Mouse (Mus musculus) E14TG2a.4 (cell line): ENCODE results near the gene Efcab7.

Experiments used
- H3K27me3 ChIP-seq: 2 replicates; pipeline ENCODE4 v1.6.1; 2014; ENCODE audit warnings: low read length, control low read depth; ENCODE audit not compliant: insufficient read depth
- H3K36me3 ChIP-seq: 2 replicates; pipeline ENCODE4 v1.6.1; 2014; ENCODE audit warnings: low read length, control low read depth; ENCODE audit not compliant: insufficient read depth
- H3K4me1 ChIP-seq: replicated peaks from 2 replicates; pipeline ENCODE4 v1.6.1; 2014; ENCODE audit warnings: low read depth, low read length, control low read depth
- H3K4me3 ChIP-seq: replicated peaks from 2 replicates; pipeline ENCODE4 v1.5.1; 2014; ENCODE audit warnings: mild to moderate bottlenecking, low read length
- H3K9me3 ChIP-seq: 2 replicates; pipeline ENCODE4 v1.6.1; 2014; ENCODE audit warnings: low read length, control low read depth
- CTCF ChIP-seq: conservative IDR thresholded peaks from 2 replicates; pipeline ENCODE4 v1.5.1; 2014; ENCODE audit warnings: low read length
- NANOG ChIP-seq: IDR thresholded peaks from 2 replicates; pipeline ENCODE4 v1.6.1; 2014; ENCODE audit warnings: borderline replicate concordance, low read length, mixed read lengths
- POU5F1 ChIP-seq: IDR thresholded peaks from 2 replicates; pipeline ENCODE4 v1.6.1; 2014; ENCODE audit warnings: low read length, borderline replicate concordance

The Efcab7 gene

DNA sequence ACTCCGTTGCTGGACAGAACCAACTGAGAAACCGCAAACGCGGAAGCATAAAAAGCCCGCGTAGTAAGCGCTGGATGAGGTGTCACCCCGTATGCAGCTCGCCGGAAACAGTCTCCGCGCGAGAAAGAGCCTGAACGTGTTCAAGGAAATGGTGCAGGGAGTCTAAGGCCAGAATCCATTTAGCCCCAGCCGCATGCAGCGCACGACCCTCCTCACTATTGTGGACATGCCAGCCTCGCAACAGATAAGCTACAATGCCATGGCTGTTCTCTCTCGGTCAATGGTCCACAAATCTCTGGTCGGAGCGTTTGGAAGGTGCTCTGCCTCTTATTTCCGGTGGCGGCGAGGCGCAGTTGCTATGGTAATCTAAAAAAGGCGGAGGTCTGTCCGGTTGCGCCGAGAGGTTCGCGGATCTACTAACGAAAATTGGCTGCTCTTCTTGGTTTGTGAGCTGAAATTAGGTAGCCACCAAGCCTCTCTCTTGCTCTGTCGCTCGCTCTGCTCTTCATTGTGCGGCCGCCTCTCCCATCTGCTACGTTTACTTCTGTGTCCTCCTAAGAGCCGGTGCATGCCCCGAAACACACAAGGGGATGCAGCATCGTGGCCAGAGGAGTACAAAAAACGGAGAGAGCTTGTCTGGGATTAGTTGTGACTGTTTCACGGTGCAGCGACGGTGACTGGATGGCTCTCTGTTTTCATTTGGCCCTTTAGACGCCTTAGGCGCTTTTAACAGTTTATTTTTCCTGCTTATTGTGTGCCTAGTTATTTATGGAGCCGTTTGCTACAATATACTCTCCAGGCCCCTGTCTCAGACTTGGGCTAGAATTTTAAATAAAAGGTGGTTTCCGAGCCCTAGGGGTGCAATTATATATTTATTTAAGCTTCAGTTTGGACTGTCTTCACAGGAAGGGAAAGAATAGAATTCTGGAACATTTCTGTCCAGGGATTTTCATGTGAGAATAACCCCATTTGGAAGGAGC, at the start of gene Efcab7:
Efcab7 (plus strand) TSS at position 105 of the 980 bp plus-strand sequence.
- Histone ChIP-seq H3K4me3 (peak within 1 kb of the TSS; percentile 89), H3K9me3 (no peaks in the 10 kb centered on the region)
- TF ChIP-seq NANOG (no peak), POU5F1 (peak; percentile 61; the same call in 1 of the 2 replicates)

DNA sequence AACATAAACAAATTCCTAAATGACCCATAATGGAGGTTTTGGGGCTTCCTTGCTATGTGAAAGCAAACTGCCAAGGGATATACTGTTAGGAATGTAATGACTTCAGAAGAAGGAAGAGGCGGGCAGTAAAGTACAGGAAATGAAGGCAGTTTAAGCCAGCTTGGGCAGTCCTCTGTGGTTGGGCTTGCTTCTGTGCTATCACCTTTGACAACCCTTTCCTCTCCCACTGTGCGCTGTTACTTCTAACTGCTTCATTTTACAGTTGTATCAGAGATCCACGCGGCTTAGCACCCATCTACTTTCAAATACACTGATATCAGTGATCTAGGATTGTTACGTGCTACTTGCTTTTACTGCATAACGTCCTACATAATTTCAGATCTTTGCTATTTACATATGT, 36.6 kb upstream of the Efcab7 start:
- Histone ChIP-seq H3K27me3 (no peaks in the 10 kb centered on the region), H3K36me3 (no peaks in the 10 kb centered on the region), H3K4me1 (no peaks in the 10 kb centered on the region), H3K4me3 (no peak overlapping the region), H3K9me3 (no peaks in the 10 kb centered on the region)
- TF ChIP-seq NANOG (no peak), CTCF (no peak), POU5F1 (no peak)

More for the DNA sequence above, at the start of gene Efcab7:
- Histone ChIP-seq H3K36me3 (peaks cover 6% of the 10 kb centered on the region), H3K27me3 (no peaks in the 10 kb centered on the region), H3K4me1 (peaks cover 11% of the 10 kb centered on the region)

DNA sequence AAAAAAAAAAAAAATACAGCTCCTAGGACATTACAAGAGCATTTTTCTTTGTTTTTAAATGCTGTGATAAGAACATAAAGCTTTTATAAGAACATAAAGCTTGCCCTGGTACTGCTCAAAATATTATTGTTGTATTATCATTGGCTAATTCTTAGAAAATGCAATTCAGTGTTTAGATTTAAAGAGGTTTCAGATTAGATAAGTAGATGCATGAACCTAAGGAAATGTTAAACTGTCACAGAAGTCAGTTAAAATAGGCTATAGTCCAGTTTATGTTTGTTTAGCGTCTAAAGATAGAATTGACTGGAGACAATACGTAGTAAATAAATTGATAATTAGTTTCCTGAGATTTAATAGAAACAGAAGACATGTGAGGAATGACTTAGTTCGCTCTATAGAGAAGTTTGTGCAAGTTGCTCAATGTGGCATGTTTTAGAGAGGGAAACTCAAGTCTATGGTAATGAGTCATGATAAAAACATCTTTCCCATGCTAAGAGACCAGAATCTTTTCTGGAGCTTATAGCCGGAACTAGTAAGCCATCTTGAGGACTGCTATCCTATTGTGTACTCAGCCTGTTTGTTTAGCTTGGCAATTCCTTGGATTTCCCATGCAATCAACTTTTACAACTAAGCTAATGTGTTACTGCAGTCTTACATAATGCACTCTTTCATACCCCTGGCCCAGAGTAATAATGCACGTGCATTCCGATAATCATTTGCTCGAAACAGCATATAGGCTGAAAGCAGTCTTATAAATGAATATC, 12.1 kb upstream of the Efcab7 start:
- TF ChIP-seq POU5F1 (no peak), NANOG (no peak), CTCF (no peak)
- H3K27me3 ChIP-seq: no peaks in the 10 kb centered on the region
- no peaks in the 10 kb centered on the region for H3K4me1 ChIP-seq
- no peaks in the 10 kb centered on the region for H3K36me3 ChIP-seq
- H3K9me3 ChIP-seq: no peaks in the 10 kb centered on the region
- H3K4me3 ChIP-seq: no peak overlapping the region

DNA sequence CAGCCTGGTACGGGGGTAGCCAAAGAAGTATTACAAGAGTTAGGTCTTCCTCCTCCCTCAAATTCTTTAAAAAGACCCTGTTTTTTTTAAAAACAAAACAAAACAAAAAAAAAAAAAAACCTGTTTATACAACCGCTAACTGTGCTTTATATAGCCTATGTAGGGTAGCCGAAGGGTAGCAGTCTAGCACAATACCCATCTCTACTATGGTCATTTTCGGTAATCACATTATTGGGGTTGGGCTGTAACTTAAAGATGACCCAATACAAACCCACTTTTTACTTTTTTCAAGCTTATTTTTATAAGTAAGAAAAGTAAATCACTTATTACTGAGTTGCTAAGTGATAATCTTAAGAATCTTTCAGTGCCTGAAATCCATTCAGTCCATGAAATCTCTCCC, 661 bp upstream of the Efcab7 start:
- peak overlapping the region; percentile 89 for H3K4me3 ChIP-seq
- peaks cover 11% of the 10 kb centered on the region for H3K4me1 ChIP-seq
- TF ChIP-seq CTCF (no peak), NANOG (no peak), POU5F1 (no peak)
- peaks cover 6% of the 10 kb centered on the region for H3K36me3 ChIP-seq
- no peaks in the 10 kb centered on the region for H3K9me3 ChIP-seq
- no peaks in the 10 kb centered on the region for H3K27me3 ChIP-seq

DNA sequence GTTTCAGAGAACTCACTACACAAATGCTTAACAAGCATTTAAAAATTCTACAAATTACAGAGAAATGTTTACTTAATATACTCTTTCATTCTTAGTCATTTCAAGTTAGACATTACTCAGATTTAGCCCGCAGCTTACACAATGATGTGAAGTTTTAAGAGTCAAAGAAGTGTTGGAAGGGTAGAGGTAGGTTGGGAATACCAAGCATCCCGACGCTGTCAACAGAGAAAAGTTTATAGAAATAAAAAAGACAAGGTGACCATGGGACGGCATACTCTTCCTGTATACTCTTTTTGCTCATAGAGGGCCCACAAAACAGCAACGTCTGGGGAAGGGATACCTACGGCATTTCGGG, 282 bp upstream of the Efcab7 start:
- peak overlapping the region; percentile 89 for H3K4me3 ChIP-seq
- no peak for TF ChIP-seq NANOG
- no peak for TF ChIP-seq POU5F1
- no peak for TF ChIP-seq CTCF
- H3K9me3 ChIP-seq: no peaks in the 10 kb centered on the region
- H3K27me3 ChIP-seq: no peaks in the 10 kb centered on the region
- H3K36me3 ChIP-seq: peaks cover 6% of the 10 kb centered on the region
- peaks cover 11% of the 10 kb centered on the region for H3K4me1 ChIP-seq

DNA sequence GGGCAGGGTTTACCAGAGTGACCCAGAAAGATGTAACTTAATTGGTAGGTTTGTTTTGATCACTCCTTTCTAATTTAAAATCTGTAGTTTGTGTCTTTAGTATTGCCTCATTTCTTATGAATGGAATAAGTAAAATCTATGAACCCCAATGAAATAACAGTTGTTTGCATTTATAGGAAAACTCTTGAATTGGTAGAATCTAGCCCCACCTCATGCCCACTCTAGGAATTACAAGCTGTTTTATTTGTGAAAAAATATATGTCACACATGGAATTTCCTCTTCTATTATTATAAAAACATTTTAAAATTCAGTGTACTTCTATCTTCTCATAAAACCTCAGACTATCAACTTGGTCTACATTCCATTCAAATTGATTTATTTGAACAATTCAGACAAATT, 52.9 kb downstream of the Efcab7 start:
- Histone ChIP-seq H3K36me3 (no peaks in the 10 kb centered on the region), H3K27me3 (no peaks in the 10 kb centered on the region), H3K4me3 (no peak overlapping the region), H3K9me3 (no peaks in the 10 kb centered on the region), H3K4me1 (no peaks in the 10 kb centered on the region)
- TF ChIP-seq CTCF (peak; percentile 54; the same call in 1 of the 2 replicates), NANOG (no peak)

DNA sequence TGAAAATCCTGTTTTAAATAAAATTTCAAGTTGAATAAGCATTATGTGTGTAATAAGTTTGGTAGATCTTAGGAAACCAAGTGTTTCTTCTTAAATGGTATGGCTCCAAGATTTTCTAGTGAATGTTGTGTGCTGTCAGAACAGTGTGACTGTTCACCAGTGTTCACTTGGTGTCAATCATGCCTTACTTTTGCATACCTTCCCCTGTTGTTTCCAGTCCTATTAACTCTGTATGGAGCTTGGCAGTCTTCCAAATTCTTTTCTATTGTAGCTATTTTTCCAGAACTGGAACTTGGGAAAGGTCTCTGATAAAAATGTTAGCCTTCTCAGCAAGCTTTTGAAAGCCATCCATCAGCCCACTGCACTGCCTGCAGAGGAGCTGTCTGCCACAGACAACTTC, 53.4 kb downstream of the Efcab7 start:
- no peak overlapping the region for H3K4me3 ChIP-seq
- H3K27me3 ChIP-seq: no peaks in the 10 kb centered on the region
- no peak for TF ChIP-seq POU5F1
- TF ChIP-seq CTCF: no peak
- no peak for TF ChIP-seq NANOG
- H3K36me3 ChIP-seq: no peaks in the 10 kb centered on the region
- no peaks in the 10 kb centered on the region for H3K9me3 ChIP-seq
- no peaks in the 10 kb centered on the region for H3K4me1 ChIP-seq

DNA sequence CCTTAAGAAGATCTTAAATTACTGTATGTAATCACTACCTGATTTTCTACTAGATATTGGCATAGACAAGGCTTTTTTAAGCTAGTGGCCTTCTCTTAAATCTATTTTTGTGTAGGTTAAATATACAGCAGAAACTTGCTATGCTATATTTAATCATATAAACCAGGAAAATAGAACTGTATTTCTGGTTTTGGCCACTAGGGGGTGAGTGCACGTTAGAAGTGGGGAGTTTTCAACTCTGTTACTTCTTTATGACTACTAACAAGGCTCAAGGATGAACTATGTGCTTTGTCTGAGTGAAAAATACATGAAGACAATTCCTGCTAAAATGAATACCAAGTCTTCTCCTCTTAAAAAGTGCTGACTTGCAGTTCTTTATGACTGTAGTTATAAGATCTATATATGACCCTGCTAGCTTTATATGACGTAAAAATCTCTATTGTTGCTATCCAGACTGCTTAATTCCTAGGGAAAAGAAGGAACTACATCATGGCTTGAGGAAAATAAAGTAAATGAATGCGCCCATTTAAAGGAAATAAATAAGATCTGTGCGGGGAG, 85.0 kb downstream of the Efcab7 start:
- H3K9me3 ChIP-seq: no peaks in the 10 kb centered on the region
- TF ChIP-seq CTCF (peak; percentile 74), POU5F1 (no peak)
- peaks cover 4% of the 10 kb centered on the region; the same call in 1 of the 2 replicates for H3K4me1 ChIP-seq
- no peaks in the 10 kb centered on the region for H3K27me3 ChIP-seq
- no peak overlapping the region for H3K4me3 ChIP-seq
- H3K36me3 ChIP-seq: no peaks in the 10 kb centered on the region
